Mouse (Mus musculus): ENCODE measurements around the gene Fat3. TPM values are rescaled to one million over a fixed set of nuclear protein-coding genes. Genes with fewer than 3 reads are reported as not detected.

Gene Fat3
- total RNA-seq, 2 experiments from 2014 or later, result not detected

DNA sequence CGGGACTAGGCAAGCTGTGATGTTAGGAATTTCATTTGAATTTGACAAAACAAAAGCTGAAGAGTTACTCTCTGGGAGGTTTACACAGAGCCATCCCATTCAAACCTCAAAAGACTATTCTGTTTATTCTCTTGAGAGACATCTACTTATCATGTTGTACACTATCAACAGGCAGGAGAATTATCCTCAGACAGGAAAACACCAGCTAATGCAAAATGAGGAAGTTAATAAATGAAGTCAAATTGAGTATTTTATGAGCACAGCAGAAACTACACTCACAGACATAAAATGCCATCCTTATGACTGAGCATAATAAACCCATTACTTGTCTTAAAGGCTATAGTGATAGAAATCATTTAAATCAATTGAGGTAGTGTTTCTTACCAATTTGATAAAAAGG is 182.1 kb downstream of the Fat3 start:
- ATAC-seq (replicated peaks; ENCODE audit: low FRiP score, poor library complexity, severe bottlenecking), result no peak

DNA sequence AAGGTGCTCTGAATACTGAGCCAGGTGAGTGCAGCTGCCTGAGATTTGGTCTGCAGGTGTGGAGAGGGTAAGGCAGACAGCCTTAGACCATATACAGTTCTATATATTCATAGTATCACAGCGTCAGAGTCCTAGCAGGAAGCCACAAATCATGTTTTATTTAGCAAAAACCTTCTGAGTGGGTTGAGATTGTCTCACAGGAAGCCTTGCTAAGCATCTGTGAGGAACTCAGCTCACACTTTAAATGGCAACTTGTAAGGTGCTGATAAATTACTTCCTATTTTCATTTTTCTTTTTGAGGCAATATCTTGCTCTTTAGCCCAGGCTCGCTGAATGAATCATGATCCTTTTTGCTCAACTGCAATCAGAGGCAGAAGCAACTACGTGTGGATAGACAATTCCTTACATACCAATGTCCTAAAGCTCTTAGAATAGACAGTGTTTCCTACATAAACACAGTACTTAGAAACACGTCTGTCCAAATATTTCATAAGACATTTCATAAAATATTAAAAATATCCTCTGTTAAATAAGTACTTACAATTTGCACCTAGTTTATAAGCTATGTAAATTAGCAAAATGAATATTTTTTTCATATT is 188.4 kb downstream of the Fat3 start:
- ATAC-seq (replicated peaks; ENCODE audit: low FRiP score, poor library complexity, severe bottlenecking), result no peak

DNA sequence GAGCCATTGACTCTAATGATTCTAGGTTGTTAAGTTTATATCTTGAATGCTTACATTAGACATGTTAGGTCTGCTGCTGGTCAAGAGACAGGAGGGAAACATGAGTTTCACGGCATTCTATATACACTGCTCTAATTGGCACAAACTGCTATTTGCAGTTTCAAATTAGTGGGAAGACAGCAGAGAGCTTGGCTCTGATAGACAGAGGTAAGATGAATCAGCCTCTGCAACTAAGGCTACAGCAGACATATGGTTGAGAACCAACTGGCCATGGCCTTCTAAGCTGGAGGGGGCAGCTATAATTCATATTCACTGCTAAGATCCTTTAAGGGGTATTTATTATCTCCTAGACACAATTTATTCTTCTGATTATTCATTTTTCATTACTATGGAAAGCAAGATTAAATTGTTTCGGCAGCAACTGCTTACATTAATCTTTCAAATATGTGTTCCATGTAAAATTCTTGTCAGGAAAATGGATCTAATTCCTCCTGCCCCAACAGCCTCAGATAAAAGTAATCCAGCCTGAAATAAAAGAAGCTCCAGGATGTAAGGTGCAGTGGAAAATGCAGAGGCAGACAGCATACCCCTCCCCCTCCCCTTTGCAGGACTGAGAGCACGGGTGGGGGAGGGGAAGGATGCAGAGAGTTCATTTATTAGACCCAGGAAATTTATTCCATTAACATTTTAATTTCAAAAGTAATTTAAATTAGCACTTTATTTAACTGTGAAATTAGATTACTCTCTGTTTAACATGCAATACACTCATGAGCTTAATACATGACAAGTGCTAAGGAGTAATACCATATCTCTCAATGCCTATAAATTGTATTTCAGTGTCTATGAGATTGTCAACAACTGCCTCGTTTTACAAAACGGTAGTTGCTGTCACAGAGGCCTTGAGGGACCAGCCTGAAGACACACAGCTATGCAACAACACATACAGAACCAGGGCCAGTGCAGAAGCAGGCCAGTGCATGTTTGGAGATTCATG is 189.9 kb downstream of the Fat3 start:
- ATAC-seq (replicated peaks; ENCODE audit: low FRiP score, poor library complexity, severe bottlenecking), result no peak

DNA sequence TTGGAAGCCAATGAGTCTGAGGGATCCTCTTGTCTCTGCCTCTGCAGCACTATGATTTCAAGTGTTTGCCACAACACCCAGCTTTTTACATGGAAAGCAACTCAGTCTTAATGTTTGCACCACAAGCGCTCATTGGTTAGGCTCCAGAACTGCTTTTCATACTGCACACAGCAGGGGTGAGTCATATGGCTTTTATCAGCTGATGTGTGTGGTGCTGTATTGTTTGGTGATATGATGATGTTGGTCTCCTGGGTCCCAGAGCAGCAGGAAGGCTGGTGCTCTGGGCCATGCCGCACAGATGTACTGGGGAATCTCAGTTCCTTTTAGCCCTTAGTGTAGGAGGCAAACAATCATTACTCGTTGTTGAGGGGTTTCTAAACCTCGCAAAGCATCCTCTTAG is 190.8 kb downstream of the Fat3 start:
- no peak for ATAC-seq (replicated peaks; ENCODE audit: low FRiP score, poor library complexity, severe bottlenecking)

DNA sequence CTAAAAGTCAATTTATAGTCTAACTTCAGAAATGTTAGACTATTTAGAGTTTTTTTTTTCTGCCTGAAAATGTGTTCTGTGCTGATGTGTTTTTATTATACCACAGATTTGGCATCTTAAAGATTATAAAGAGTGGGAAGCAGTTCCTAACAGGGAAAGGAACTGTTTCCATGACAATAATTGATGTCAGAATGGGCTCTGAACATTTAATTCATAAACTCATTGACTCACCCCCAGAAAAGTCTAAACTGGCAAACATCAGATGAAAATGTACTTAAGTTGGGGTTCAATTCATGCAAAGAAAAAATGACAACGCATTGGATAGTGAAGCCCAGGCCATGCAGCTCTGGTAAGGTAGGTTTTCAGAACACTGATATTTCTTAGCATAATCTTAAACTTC is 193.3 kb downstream of the Fat3 start:
- no peak for ATAC-seq (replicated peaks; ENCODE audit: low FRiP score, poor library complexity, severe bottlenecking)

DNA sequence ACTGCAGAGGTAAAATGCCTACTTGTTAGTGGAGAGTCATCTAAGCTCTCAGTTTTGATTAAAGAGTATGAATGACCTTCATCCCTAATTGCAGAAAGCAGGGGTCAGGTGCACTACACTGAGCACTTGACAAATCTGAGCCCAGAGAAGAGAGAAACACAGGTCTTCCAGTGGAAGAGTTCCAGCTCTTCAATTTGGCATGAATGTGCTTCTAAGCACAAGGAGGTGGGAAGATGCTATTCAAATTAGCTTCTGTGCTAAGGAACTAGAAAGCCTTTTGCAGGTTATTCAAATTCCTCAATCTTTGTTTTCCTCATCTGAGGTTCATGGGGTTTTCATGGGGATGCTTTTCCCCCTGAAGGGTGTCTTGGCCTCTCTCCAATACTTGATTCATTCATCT is 194.9 kb downstream of the Fat3 start:
- ATAC-seq (replicated peaks; ENCODE audit: low FRiP score, poor library complexity, severe bottlenecking), result no peak

DNA sequence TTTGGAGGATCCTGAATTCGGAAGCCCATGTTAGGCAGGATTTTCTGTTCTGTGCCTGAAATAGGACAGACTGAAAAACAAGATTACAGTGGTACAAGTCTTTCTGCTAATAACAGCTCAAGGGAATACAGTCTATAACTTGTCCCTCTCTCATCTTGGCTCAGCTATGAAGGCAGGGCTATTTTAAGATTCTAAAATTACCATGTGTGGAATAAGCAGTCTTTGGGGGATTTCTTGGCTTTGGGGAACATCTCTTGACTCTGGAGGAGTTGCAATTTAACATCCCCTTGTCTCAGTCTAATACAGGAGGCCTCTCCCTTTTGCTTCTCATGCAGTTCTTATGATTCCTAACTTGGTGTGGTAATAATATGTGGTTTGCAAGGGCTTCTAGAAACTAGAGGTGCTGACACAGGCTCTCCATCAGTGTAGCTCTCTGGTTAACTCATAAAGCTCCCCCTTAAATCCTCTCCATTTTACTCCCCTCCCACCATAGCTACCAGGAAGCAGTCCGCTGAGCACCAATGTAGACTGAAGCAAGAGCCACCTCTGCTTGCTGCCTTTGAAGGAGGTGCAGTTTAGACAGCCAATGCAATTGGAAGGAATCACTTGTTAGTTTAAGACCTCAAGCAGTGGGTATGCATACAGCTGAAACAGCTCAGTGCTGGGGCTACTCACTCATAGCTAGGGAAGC is 195.5 kb downstream of the Fat3 start:
- ATAC-seq (replicated peaks; ENCODE audit: low FRiP score, poor library complexity, severe bottlenecking), result no peak

DNA sequence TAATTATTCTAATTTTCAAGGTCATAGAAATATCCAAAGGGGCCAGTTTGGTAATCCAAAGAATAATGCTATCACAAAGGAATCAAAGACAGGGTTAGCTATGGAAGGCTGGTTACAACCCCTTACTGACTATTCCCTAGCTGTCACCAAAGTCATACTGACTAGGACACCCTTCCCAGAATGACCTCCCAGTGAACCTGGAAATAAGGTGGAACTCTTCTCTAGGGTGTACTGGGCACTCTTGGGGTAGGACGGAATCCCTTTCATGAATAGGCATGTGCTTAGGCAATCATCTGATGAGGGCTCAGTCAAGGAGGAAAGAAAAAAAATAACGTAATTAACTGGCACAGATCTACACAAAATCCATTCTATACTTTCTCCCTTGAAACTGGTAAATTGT is 196.1 kb downstream of the Fat3 start:
- no peak for ATAC-seq (replicated peaks; ENCODE audit: low FRiP score, poor library complexity, severe bottlenecking)

DNA sequence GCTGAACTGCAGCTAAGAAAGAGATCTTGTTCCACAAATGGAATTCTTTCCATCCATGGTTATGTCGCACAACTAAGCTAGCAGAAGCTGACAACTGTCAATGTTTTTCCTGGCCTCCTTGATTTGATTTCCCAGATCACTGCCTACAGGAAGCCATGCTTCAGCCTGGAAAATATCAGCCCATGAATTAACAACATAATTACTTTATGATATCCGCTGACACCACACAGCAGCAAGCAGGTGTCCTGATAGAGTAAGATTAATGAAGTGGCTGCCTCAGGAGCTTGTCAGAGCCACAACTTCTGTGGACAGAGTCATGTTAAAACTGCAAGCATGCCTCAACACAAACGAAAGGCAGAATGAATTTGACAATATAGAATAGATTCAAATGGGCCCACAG is 198.6 kb downstream of the Fat3 start:
- ATAC-seq (replicated peaks; ENCODE audit: low FRiP score, poor library complexity, severe bottlenecking), result no peak

DNA sequence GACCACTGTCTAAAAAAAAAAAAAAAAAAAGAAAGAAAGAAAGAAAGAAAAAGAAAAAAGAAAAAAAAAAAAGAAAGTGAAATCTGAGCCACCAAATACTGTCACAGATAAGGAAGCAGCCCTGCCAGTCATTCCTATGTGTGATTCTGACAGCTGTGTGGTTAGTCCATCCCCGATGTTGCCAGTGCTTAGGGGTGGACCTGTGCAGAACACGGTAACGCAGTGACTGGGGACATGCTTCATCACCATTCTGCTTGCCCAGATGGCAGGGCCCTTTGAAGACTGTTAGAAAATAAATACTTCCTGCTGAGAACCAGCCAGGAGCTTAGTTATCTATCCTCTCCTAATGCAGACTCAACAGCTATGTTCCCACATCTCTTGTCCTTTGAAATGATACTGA is 203.2 kb downstream of the Fat3 start:
- ATAC-seq (replicated peaks; ENCODE audit: low FRiP score, poor library complexity, severe bottlenecking), result no peak

DNA sequence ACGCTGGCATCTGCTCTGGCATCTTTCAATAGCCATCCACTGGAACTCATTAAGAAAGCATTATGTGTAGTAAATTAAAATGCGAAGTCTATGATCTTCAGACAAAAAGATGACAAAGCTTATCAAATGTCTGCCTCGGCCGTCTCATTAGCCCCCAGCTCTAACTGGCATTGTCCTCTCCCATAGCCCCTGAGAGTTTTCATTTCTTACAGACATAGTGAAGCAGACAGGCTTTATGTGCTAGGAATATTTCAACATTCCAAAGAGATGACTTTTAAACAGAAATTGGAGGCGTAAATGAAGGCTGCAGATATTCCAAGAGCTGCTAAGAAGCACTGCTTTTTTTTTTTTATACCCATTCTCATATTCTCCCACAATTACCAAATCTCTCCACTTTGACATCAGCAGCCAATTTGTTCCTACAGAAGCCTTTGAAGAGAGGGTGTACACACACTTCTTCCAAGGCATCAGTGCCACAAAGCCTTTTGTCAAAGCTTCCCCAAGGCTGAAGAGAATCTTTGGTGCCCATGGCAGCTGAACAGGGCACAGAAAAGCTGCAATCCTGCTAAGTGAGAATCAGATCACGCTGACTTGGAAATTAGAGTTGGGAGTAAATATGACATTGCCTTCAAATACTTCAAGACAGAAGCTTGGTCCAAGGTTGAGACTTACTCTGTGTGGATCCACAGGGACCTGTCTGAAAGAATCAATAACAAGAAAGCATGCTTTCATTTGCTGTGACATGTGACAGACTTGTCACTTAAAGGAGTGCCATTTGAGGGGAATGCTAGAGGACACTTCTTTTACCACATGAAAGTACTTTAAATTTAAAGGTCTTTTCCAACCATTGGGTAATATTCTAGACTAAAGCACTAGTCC is 206.9 kb downstream of the Fat3 start:
- no peak for ATAC-seq (replicated peaks; ENCODE audit: low FRiP score, poor library complexity, severe bottlenecking)

DNA sequence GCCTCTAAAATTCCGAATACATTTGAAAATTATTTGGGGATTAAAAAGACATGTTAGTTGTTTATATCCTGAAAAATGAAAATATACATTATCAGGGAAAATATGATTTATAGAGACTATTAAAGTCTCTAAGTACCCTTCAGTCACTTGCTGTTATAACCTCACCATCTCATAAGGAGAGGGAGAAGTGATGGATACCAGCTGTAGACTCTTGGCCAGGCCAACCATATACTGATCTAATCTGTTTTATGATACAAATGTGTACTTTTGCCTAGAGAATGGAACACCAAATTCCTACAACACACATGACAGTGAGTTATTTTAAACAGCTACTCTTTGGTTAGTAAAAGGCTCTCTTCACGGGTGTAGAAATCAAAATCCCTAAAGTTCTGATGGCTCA is 208.6 kb downstream of the Fat3 start:
- ATAC-seq (replicated peaks; ENCODE audit: low FRiP score, poor library complexity, severe bottlenecking), result no peak

DNA sequence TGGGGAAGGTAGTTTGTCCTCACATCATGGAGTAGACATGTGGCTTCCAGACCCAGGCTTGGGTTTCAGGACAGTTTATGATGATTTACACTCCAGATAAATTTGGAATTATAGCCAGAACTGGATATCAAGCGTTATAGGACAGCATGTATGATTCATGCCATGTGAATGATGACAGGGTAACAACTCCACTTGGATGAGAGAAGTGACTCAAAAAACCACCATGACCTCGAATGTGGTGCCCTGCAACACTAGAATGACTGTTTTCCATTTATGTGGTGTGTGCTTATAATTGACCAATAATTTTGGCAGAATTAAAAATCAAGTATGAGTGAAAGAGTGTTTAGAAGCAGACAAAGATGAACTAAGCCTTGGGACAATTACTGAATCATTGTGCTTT is 210.2 kb downstream of the Fat3 start:
- no peak for ATAC-seq (replicated peaks; ENCODE audit: low FRiP score, poor library complexity, severe bottlenecking)

DNA sequence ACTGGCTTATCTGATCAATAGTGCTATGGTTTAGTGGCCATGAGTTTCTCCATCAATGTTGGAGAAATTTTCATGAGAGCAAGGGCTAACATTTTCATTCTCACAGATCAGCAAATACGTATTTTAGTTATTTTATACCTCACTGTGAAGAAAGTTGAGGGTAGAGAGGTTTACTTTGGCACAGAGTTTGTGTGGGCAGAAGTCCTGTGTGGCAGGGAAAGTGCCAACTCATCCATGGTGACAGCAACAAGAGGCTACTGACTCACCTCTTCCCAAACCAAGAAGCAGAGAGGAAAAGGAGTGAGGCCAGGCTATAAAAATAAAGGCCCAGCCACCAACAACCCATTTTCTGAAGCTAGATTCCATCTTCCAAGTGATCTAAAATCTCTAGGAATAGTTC is 218.1 kb downstream of the Fat3 start:
- ATAC-seq (replicated peaks; ENCODE audit: low FRiP score, poor library complexity, severe bottlenecking), result no peak

DNA sequence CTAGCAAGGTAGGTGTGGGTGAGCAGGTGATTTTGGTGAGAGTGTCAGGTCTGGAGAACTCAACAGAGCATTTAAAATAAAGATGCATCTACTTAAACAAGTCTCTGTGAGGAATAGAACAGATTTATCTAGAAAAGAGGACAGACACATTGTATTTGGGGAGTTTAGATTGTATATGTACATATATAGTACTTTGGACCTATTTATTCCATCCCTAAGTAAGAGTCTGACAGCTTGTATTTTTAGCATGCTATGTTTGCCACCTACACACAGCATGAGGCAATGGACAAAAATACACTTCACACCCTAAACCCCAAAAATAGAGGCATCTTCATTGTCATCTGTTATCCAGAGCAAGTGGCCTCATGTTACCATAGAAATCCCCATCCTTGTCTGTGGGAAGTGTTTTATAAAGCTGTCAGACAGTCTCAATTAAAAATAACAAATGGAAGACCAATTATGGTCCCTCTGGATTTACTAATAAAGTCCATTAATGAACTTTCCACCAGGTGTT is 218.7 kb downstream of the Fat3 start:
- no peak for ATAC-seq (replicated peaks; ENCODE audit: low FRiP score, poor library complexity, severe bottlenecking)

DNA sequence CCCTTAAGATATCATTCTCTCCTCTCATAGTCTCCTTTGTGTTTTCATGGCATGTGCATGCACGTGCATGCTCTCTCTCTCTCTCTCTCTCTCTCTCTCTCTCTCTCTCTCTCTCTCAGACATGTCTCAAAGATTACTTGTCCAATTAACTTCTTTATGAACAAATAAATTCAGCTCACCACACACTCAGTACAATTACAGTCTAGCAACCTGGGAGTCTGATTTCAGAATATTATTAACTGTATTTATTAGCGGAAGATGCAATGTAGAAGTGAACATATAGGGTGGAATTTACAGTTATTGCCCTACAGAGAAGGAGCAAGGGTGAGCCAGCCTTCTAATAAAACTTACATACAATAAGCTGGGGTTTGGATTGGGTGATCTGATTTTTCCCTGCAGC is 225.5 kb downstream of the Fat3 start:
- ATAC-seq (replicated peaks; ENCODE audit: low FRiP score, poor library complexity, severe bottlenecking), result no peak

DNA sequence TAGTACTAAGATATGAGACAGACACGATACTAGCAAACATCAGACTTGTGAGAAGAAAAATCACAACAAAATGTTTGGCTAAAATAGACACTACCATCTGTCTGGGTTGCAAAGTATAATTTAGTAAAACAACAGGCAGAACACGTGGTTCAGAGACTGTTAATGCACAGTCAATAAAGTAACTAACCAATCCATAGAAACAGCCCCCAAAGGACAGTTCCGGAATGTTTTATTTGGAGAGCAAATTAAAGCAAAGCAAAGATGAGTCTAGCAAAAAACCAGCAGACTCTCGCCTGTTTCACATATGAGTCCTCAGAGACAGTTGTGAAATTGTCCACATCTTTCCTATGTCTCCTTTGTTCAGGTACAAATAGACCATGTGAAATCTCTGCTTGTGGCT is 227.0 kb downstream of the Fat3 start:
- ATAC-seq (replicated peaks; ENCODE audit: low FRiP score, poor library complexity, severe bottlenecking), result no peak

DNA sequence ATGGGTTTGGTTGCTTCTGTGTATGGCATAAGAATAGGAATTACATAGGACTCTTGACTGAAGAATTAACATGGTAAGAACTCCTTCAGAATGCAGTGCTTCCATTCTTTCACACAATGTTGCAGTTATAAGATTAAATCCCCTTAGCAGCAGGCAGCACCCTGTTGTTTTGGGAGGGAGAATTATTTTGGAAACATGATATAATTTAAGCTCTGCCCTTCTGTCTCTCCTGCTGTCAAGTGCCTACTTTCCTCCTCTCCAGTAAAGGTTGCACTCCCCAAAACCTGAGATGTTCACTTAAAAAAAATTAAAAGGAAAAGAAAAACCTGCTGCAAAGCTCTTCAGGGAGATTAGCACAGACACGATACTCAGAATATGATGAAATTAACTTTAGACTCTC is 228.3 kb downstream of the Fat3 start:
- no peak for ATAC-seq (replicated peaks; ENCODE audit: low FRiP score, poor library complexity, severe bottlenecking)

DNA sequence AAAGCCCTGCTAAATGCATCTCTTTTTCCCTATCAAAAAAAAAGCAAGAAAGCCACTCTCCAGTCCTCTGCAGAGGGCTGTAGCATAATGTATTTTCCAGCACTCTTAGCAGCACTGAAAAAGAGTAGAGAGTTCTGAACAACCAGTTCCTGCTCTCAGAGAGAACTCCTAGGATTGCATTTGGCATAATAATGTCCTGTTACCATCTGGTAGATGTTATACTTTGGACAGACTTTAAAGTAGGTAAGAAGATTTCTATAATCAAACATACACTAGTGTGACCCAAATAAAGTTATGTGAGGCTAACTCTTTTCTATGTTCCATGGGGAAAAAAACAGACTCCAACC is 230.3 kb downstream of the Fat3 start:
- no peak for ATAC-seq (replicated peaks; ENCODE audit: low FRiP score, poor library complexity, severe bottlenecking)
